Mouse (Mus musculus): ENCODE data around the gene Fgfr2.

The Fgfr2 gene

DNA sequence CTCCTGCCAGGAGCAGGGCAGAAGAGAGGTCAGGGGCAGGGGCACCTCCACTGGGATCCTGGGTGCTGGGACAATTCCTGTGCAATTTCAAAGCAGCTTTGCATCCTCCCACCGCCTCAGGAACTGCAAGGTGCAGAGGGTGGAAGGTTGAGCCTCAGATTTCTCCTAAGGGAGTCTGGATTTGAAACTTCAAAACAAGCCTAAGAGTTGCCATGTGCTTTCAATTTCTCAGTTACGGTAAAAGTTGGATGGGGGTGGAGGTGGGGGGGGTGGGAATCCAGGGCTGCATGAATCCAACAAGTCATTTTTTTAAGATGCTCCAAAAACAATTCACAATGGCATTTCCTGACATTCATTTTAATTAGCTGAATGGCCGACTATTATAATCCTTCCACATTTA is 935.7 kb downstream of the Fgfr2 start:
- no peak for DNase-seq (ENCODE audit: extremely low read depth, insufficient read length, low spot score)

DNA sequence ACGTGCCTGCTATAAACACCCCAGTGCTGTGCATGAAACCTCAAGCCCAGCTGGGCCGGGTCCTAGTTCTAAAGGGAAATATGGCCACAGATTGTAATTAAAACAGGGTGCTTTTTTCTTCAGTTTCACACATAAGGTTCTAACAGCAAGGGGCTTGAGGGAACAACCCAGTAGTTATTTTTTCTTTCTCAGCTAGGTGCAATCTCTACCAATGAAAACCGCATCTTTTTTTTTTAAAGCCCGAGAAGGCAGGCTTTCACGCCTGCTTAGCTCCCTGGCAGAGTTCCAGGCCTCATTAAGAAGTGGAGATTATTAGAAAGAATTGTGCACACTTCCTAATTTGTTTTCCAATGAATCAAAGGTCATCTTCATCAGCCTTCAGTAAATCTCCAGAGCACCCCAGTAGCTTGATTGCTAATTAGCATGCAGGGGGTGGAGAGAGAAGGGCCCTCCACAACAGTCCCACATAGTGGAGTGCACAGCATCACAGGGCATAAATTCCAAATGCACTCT is 939.2 kb downstream of the Fgfr2 start:
- DNase-seq (ENCODE audit: extremely low read depth, insufficient read length, low spot score), result no peak

DNA sequence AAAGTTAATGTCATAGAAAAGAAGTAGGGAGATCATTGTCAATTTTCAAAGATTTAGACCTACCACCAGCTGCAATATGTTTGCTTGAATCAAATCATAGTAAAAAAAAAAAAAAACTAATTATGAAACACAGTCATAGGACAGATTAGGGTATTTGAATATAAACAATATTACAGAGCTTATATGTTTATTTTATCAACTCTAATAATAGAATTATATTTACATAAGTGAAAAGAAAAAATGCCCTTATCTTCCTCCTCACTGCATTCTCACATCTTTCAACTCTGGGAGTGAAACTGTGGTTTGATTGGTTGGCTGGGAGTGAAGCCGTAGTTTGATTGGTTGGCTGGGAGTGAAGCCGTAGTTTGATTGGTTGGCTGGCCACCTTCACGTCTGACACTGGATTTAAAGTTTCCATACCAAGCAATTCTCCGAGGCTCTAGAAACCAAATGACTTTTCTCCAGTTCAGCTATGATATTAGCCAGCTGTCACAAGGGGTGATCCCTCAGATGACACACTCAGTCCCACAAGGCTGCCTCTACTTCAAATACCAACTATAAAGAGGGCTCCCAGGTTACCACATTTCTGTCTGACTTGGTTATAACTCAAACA is 941.5 kb downstream of the Fgfr2 start:
- DNase-seq (ENCODE audit: extremely low read depth, insufficient read length, low spot score), result no peak

DNA sequence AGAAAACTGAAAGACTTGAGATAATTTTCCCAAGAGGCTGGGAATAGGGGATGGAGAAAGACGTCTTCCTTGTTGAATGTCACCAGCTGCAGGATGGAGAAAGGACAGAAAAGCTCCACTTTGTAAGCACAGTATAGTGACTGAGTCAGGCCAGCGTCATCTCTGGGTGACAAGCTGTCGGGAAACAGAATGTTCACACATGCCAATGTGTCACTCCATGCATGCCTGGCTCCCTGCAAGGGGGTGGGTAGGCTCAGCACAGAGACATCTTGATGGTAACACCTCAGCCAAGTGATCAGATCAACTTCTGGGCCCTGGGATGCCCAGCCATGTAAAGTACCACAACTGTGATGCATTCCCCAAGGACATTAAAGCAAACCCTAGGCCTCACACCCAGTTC is 942.1 kb downstream of the Fgfr2 start:
- no peak for DNase-seq (ENCODE audit: extremely low read depth, insufficient read length, low spot score)

DNA sequence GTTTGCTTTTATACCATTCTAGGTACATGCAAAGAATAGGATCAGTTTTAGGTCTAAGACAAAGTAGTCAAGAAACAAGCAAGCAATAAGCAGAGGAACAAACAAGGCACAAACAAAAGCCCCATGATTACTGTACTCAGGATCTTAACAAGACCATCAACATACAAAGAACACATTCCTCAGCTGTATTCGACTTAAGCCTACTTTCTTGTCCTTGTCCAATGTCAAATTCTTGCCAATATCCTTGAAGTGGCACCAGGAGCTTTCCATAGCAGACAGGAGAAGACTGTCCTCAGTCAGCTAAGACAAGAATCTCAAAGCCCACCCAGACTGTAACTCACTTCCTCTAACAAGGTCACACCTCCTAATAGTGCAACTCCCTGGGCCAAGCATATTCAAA is 944.1 kb downstream of the Fgfr2 start:
- DNase-seq (ENCODE audit: extremely low read depth, insufficient read length, low spot score), result no peak

DNA sequence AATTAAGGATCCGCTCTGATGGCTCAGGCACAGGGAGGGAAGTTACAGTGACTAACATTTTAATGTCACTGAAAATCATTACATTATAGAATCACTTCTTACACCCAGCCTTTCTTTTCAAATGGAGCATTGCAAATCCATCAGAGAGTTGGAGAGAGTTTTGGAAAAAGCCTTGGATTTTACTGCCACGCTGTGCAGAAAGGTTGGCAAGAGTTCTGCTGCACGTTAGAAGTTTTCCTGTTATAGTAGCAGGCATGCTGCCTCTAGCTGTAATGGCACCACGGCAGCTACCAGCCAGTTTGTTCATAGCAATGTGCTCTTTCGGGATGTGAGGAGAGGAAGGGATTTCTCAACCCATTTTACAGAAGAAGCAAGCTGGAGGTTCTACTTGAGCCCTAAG is 948.4 kb downstream of the Fgfr2 start:
- no peak for DNase-seq (ENCODE audit: extremely low read depth, insufficient read length, low spot score)

DNA sequence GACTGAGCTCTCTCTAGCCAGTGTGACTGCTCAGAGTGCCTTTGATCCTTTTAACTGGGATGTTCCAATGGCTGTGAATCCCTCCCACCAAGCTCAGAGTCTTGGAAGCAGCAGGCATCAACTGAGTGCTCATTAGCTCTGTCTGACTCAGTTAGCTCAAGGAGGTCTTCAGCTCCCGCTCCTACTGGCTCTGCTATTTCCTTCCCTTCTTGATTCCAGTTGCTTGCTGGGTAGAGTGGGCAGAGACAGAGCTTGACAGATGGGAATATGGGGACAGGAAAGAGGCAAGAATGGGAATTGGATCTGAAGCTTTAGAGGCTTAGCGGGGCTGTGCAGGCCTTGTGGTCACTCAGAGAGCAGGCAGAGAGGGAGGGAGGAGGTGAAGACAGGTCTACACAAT is 948.9 kb downstream of the Fgfr2 start:
- DNase-seq (ENCODE audit: extremely low read depth, insufficient read length, low spot score), result no peak

DNA sequence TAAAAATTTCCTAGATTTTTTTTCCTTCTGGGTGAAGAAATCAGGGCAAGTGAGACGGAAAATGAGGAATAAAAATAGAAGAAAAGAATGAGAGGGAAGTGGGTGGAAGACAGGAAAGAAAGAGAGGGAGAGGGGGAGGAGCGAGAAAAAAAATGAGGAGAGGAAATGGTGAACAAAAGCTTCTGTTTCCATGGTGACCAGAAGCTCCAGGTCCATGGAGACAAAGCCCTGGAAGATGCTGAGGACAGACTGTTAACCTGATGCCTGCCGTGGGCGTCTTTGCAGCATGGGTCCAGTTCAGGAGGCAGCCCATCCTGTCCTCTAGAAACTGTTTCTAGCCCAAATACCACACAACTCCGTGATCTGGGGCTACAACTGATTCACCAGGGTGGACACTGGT is 950.9 kb downstream of the Fgfr2 start:
- DNase-seq (ENCODE audit: extremely low read depth, insufficient read length, low spot score), result no peak

DNA sequence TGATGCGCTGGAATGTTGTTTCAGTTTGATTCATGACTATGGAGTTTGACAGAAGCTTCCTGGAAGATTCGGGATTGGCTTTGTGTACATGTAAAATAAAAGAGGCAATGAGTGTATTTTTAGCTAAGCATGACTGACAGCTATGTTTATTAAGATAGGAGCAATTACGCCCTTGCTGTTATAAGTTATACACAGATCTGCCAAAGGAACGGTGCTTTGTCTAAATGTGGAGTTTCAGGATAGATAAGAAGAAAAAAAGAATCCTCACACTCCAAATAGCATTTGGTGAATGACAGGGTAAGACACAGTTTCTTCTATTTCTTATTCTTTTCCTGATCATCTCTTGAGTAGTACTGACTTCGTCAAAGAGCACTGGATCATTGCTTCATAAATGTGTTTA is 951.4 kb downstream of the Fgfr2 start:
- no peak for DNase-seq (ENCODE audit: extremely low read depth, insufficient read length, low spot score)

DNA sequence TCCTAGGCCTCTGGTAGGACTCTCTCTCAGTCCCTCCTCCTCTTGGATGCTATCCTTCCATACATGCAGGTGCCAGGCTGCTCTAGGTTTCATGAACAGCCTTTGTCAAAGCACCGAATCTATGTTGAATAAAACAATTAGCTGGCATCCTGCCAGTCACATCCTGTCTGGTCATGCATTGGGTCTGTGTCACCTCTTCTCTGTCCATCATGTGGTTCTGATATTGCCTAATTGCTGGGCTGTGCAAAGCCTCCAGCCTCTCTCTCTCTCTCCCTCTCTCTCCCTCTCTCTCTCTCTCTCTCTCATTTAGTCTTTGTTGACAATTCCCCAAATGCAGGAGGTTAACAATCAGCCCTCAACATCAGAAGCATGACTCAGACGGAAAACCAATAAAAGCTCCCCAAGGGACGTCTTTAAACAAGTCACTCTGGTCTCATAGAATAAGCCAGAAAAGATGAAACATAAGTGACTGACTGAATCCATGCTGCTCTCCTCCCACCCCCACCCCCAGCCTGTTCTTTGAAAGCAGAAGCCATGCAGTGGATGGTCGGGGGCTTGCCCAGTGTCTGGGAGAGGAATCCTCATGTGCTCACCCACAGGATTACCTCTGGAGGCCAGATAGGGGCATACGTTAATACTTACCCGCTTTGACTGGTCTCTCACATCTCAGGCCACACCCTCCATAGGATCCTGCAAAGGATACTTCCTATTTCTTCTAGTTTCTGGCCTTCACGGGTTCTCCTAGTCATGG is 953.6 kb downstream of the Fgfr2 start:
- DNase-seq (ENCODE audit: extremely low read depth, insufficient read length, low spot score), result peak; percentile 4

DNA sequence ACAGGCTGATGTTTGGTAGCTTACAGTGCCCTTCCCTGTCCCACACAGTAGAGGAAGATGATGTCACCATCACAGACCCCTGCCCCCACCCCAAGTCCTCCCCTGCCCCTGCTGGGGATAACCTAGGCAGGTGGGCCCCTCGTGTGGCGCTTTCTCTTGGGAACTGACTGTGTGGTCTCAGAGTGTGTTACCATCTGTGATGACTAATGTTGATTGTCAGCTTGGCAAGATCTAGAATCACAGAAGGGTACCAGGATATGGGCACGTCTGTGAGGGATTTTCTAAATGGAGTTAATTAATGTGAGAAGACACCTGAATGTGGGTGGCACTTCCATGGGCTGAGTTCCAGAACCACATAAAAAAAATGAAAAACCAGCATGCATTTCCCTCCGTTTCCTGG is 955.9 kb downstream of the Fgfr2 start:
- DNase-seq (ENCODE audit: extremely low read depth, insufficient read length, low spot score), result no peak

DNA sequence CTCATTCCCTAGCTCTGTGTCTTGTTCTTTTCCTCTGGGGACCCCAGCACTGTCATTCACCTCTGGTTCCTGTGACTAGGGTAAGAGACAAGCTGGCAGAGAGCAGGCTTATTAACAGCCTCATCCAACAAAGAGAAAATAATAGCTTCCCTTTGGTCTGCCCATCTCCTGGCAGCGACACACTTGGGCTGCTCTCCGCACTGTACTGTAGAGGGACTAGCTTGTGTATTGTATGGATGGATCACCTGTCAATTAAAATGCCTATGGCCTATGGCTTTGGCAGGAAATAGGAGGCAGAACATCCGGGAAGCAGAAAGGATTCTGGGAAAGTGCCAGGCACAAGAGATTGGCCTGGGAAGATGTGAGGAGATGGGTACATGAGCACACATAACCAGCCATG is 960.9 kb downstream of the Fgfr2 start:
- DNase-seq (ENCODE audit: extremely low read depth, insufficient read length, low spot score), result no peak

DNA sequence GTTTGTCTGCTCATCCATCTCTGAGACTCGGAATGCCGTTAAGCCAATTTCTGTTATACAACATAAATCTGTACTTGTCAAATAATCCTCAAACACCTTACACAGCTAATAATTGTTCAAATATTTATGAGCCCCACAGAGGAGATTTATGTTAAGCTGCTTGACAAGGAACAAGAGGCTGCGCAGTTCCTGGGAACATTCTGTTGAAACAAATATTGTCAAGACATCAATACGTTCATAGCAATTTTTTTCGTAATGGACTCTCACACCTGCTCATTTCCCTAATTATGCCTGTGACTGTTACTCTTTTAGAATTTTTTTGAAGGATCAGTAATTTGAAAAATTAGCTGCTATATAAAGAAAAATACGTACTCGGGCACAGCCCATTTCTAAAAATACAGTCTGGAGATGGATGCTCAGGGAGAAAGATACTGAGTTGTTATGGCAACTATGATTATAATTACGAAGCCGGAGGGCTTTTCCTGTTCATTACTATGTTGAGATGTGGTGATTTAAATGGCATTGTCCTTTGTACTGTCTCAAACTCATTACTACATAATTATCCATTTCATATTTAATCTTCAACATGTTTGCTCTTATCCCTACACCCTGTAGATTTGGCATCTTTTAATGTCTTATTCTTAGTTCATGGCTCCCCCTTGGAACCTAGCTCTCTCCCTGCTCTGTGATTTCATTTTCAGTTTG is 964.7 kb downstream of the Fgfr2 start:
- no peak for DNase-seq (ENCODE audit: extremely low read depth, insufficient read length, low spot score)

DNA sequence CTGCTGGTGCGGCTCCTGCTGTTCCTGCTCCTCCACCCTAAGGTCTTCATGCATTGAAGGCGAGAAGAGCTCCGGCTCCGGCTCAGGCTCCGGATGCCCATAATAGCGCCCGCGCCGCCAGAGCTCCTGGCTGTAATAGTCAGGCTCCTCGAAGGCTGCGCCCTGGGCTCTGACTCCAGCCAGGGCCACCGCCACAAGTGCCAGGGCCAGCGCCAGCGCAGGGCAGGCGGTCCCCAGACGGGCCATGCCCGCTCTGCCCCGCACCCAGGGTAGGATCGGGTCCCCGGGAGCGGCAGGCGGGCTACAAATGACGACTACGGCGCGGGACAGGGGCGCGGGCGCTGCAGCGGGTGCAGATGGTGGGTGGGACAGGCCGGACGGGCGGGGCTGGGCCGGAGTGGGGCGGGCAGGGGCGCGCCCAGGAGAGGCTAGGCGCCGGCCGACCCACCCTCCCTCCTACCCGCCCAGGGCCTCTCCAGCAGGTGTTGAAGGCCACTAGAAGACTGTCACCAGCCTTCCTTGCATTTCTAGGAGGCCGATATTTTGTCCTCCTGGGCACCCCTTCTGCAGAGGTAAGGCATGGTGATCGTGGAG is 968.7 kb downstream of the Fgfr2 start, which contains the start of gene Cpxm2:
Gene Cpxm2 (minus strand): TSS at position 372 of the 594 bp plus-strand sequence.
- DNase-seq (ENCODE audit: extremely low read depth, insufficient read length, low spot score), result no peak

DNA sequence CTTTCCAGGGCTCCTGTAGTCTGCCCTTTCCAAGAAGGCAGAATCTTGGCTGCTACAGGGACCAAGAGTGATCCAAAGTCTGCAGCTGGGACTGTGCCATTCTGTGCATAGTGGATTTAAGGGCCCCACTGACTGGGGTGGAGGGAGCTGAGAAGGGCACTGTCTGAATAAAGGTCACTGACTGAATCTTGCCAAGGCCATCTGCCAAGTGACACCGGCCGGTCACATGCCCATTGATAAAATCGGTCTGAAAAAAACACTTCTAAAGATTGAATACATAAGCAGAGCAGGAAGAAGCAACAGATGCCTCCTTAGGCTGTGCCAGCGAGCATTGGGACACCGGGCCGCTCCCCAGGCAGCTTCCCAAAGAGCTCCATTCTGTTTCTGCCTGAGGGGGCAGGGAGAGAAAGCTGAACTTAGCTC is 969.4 kb downstream of the Fgfr2 start:
- DNase-seq (ENCODE audit: extremely low read depth, insufficient read length, low spot score), result no peak

DNA sequence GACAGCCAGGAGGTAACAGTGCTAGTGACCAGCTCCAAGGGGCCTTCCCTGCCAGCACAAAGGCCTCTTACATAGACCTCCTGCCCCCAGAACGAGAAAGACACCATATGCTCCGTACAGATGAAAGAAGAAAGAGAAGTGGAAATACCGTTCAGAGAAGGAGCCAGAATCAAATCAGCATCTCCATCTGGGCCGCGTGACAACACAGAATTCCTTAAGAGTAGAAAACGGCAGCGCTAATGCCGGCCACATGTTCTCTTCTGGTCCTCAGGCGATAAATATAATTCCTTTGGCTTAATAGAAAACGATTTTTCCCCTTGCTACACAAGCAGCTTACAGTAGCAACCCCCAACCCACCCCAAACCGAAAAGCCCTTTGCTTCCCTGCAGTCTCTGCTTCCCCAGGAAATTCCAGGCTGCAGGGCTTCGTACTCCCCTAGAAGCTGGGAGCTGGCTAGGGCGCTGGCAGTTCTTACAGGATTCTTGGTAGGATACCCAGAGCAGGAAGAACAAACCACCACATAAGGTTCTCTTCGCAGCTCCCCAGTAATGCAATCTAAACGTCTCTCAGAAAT is 977.8 kb downstream of the Fgfr2 start:
- no peak for DNase-seq (ENCODE audit: extremely low read depth, insufficient read length, low spot score)

DNA sequence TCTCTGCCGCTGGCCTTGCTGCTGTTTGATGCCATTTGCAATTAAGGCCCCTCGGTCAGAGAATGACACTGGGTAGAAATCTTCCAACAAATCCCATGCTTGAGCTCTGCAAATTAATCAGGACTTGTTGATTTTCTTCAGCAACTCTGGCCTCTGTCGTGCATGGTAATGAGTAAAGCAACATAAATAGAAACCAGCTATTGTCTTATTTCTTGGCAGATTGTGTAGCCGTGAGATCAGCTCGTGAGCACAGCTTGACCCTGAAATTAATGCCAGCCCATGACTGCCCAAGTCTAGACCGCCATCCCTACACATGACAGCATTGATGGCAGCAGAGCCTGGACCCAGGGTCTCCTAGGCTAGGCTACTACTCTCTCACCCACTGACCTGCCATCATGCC is 994.5 kb downstream of the Fgfr2 start:
- no peak for DNase-seq (ENCODE audit: extremely low read depth, insufficient read length, low spot score)

DNA sequence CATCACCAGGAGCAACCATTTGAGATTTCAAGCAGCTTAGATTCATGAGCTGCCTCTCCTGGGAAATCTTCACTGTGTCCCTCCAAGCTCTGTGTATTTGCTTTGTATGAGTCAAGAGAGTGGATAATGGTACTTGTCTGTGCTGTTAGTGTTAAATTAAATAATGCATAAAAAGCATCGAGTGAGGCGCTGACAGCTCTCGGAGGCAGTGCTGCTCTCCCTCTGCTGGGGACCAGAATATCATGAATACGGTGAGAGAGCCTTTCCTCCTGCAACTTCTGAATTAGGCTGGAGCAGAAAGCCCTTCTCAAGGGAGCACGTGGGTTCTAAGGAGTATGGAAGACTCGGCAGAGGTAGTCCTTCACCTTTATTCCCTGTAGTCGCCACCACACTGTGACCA is 998.2 kb downstream of the Fgfr2 start:
- DNase-seq (ENCODE audit: extremely low read depth, insufficient read length, low spot score), result no peak

DNA sequence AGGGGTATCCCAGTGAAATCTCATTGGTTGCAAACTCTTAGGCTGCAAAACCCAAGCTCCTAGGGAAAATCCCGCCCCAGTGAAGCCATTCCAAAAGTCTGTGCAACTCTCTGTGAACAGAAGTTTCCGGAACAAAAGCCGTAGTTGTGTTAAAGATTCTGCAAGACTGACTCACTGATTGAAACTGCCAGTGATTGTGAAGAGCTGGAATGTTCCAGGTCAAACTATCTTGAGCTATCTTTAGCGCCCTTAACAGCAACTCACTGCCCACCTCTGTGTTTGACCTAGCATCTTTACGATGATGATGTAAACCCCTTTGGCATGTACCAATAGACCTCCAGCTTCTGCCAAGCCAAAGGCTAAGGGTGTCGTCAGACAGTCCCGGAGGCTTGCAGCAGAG is 999.9 kb downstream of the Fgfr2 start:
- DNase-seq (ENCODE audit: extremely low read depth, insufficient read length, low spot score), result no peak

DNA sequence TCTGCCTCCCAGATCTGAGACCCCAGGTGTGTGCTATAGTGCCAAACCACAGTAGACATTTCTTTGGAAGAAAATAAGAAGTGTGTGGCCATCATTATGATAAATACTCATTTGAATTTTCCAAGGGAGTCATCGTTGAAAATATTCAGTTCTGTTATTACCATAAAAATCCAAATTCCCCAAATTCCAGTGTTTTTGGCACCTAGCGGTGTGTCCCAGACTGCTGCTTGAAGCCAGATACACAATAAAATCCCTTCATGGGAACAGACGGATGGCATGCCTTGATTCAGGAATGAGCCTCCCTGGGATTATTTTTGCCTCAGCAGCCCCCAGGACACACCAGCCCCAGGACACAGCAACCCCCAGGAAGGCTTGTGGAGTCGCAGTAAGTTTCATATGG is 1003.3 kb downstream of the Fgfr2 start:
- no peak for DNase-seq (ENCODE audit: extremely low read depth, insufficient read length, low spot score)

DNA sequence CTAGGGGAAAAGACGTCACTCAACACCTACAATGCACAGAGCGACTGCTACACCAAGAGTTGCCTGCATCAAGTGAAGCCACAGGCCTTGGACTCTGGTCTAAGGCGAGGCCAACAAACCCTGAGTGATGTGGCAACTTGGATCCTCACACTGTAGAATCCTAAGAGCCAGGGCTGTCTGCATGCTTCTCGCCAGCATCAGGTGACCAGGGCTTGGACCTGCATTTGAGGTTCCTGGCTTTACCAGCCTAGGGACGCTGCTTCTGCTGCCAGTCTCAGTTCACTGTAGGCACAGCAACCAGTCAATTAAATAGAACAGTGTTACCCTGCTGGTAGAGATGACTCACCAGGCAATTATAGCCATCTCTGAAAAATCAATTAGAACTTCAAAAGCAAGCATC is 1011.4 kb downstream of the Fgfr2 start:
- DNase-seq (ENCODE audit: extremely low read depth, insufficient read length, low spot score), result no peak
